Mouse (Mus musculus) cerebellum, postnatal 25 days (tissue): ENCODE results near the gene Mrps23.
"Not testable (repeated sequence)": the region's sequence is repeated elsewhere in the genome, so short reads cannot be mapped to it uniquely, and the experiment has no call there.

Experiments used
- DNase-seq, 2 experiments: peaks; one replicate each; pipeline ENCODE4 v3.0.0; 2021; ENCODE audit warnings: mixed read lengths in 2 of 2

The Mrps23 gene

DNA sequence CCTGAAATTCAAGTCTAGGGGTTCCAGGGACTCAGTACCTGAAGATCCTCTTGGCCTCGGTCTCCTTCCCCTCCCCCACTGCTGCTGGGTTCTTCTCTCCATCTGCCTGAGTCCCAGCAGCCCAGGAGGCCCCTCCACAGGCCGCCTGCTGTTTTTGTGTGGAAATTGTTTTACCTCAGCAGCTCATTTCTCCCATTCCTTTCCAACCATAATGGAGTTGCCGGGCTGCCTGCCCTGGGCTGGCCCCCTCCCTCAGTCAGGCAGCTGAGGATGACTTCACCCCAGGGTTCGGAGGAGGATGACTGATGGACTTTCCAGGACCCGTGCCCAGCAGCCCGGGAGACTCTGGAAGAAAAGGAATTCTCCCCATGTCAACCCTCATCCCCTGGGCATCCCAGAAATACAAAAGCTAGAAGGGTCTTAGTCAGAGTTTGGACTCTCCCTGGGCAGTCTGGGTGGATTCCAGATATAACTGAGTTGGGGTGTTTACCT is 23.7 kb upstream of the Mrps23 start:
- peak in 1 of 2 experiments; percentile 53 for DNase-seq

- DNase-seq, result peak; percentile 58 to 63
These were observed 23.1 kb upstream of the Mrps23 start for GRCm38 (mm10) chr11:88180959-88181619.

- no peak for DNase-seq
These were observed 19.5 kb upstream of the Mrps23 start for GRCm38 (mm10) chr11:88184632-88185180.

DNA sequence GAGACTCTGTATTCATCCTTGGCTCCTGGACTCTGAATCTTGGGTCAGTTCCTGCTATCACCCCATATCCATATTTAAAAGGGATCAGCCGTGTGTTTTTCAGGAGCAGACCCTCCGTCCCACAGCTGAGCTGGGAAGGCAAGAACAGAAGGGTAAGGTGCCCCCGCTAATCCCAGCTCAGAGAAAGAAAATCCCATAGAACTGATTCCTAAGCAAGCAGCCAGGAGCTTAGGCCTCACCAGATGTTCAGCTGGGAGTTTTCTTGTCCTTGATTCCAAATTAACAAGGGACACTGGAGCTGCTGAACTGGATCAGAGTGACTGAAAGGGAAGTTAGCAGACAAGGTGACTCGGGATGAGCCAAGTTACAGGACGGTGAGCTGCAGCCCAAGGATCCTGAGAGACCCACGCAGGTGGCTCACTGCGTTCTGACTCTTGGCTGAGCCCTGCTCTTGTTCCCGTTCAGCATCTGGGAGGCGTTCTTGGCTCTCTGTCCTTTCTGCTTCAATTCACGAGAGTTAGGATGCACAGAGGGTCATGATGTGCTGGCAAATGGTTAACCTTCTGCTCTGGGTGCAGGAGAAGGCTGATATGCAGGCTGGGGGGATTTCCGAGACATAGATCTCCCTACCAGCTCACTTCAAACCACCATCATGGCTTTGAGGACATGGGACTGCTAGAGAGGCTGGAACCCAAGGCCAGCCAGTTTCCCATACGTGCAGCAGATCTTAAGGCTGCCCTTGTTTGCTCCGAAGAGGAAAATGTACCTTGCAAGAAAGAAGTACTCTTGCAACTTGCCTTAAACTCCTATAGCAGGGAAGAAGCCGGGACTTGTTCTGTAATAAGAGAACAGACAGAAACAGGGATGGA is 17.9 kb upstream of the Mrps23 start:
- no peak for DNase-seq

DNA sequence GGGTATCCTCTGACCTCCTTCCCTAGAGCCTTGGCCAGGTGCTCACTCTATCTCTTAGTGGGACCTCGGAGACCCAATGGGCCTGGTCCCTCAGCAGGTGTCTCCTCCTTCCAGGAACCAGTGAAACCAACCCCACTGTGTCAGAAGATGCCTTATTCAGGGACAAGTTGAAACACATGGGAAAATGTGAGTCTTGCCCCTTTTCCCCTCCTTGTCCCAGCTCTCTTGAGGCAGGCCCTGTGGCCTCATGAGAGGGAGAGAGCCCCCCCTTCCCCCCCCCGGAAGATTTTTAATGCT is 17.3 kb upstream of the Mrps23 start:
- DNase-seq, result no peak

DNA sequence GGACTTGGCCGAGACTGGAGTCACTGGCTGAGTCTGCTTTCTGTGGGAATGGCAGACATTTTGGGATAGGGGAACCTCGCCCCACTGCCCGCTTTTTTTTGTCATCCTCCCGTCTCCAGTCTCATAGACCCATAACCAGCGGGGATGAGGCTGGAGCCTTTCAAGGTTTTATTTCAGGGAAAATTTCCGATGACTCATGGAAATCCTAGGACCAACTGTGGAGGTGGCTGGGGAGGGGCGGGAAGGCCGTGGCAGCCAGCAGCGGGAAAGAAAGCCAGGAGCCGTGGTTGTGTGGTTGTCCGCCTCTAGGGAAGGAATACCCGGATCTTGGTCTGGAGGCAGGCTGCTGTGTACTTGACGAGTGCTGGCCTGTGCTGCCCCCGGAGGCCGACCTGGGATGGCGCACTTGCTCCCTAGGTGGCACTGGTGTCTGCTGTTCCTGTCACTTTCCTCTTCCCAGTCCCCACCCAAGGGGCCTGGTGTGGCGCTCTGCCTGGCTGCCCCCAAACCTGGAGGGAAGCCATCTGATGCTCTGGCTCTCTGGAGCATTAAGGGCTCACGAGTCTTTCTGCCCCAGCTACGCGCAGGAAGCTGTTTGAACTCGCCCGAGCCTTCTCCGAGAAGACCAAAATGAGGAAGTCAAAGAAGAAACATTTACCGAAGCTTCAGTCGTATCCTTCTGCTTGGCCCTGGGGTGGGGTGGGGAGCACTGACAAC is 16.6 kb upstream of the Mrps23 start:
- peak; percentile 91 to 92 for DNase-seq

DNA sequence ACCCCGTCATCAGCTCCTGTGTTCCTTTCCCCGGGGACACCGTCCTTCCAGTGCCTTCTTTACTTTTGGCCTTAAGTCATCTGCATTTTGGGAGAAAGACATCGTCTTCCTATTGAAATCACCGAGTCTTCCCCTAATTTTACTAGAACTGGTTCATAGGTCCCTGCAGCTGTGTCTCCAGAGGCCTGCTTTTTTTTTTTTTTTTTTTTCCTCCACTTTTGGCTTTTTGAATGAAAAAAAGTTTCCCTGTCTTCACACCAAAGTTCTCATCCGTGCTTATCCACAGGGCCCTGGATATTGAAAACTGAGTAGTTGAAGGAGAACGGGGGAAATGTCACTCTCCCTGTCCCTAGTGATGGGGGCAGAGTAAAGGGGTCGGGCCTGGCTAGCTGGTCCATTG is 16.0 kb upstream of the Mrps23 start:
- DNase-seq, result no peak

- no peak for DNase-seq
These were observed 15.6 kb upstream of the Mrps23 start for GRCm38 (mm10) chr11:88188635-88189034.

- no peak for DNase-seq
These were observed 11.6 kb upstream of the Mrps23 start for GRCm38 (mm10) chr11:88192595-88192994.

DNA sequence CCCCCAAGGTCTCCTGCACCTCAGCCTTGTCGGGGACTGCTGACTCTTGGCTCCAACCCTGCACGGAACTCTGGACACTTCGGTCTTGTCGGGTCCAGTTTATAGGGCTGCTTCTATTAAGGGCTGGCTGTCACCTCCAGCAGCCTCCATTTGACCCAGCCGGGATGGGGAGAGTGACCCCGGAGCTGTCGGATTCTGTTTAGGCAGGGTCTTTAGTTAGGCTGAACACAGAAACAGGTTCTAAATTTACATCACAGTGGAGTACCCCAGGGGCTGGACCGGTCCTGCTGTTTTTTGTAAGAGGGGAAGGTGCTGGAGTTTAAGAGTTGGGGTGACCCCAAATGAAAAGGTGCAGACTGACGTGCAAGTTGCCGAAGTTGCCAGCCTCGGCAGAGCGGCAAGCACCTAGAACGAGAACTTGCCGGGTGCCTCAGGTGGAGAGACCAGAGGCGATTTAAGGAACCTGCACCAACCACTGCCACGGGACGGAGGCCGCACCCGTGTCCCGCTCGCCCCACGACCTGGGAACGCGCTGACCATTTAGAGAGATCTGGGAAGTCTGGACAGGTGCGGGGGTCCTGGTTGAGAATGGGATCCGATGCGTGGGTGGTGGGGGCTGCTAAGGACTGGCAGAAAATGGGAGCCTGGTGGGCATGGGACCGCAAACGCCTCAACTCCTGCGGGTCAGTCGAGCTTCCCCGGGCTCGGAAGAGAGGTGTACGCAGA is 10.9 kb upstream of the Mrps23 start:
- no peak for DNase-seq

GRCm38 (mm10) chr11:88193824-88194696 is 10.1 kb upstream of the Mrps23 start:
- no peak for DNase-seq

DNA sequence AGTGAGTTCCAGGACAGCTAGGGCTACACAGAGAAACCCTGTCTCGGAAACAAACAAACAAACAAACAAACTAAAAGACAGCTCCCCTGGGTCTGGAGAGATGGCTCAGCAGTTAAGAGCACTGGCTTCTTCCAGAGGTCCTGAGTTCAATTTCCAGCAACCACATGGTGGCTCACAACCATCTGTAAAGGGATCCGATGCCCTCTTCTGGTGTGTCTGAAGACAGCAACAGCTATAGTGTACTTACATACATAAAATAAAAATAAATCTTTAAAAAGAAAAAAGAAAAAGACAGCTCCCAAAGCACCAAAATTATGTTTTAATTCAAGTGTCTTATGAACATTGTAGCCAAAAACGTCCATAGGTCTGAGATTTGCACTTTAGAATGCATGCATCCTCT is 8.5 kb upstream of the Mrps23 start:
- not testable (repeated sequence) for DNase-seq

DNA sequence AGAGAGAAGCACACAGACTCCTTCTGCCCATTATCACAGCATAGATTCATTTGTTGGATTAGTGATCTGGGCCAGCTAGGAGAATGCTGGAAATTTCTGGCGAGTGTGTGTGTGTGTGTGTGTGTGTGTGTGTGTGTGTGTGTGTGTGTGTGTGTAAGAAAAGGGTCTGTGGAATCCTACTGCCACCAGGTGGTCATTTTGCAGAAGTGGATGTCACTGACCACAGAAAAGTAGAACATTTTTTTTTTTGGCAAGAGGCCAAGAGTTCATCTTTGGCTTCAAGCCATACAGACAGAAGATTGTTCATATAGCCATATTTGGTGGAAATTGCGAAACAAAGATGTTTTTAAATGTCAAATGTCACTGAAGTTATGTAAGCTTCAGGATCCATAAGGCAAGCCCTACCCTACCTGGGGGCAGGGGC is 7.0 kb upstream of the Mrps23 start:
- peak; percentile 64 to 80 for DNase-seq

DNA sequence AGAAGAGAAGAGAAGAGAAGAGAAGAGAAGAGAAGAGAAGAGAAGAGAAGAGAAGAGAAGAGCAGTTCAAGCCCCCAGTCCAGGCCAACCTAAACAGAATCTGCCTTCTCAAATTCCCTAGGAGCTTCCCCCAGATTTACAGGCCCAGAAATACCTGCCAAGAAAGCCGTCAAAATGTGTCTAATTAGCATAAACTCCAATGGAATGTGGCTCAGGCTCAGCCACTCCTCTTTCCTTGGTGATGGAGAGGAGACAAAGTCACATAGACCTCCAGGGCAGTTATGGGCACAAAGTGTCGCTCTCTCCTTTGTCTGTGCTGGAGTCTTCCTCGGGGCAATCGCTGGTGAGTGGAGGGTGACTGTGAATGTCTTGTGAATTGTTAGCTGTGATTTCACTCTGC is 6.0 kb upstream of the Mrps23 start:
- DNase-seq, result no peak

- no peak for DNase-seq
These were observed 3.0 kb upstream of the Mrps23 start for GRCm38 (mm10) chr11:88201172-88201571.

DNA sequence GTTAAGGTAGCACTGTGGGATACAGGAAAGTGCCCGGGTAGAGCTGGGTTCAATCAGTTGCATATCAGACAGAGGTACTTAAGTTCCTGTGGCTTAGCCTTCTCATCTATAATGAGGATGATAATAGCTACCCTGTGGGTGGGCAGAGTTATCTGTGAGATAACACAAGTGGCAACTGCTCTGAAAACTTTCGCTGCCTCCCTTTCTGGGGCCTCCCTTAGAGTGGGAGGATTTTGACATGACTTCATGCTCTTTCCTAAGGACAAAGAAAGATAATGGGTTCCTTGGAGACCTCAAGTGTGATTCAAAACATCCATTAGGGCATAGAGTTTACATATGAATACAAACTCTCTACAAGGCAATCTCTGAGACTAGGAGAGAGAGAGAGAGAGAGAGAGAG is 2.1 kb upstream of the Mrps23 start:
- DNase-seq, result no peak

- DNase-seq, result no peak
These were observed 593 bp downstream of the Mrps23 start for GRCm38 (mm10) chr11:88204593-88205368.

- DNase-seq, result not testable (repeated sequence)
These were observed 2.4 kb downstream of the Mrps23 start for GRCm38 (mm10) chr11:88206576-88206975.

- DNase-seq, result no peak
These were observed 3.5 kb downstream of the Mrps23 start for GRCm38 (mm10) chr11:88207697-88208096.

- no peak for DNase-seq
These were observed 7.8 kb downstream of the Mrps23 start for GRCm38 (mm10) chr11:88211824-88212582.
